Mouse (Mus musculus): Measurements from ENCODE around the gene Akt2. TPM values are rescaled to one million over a fixed set of nuclear protein-coding genes. Genes with fewer than 3 reads are reported as not detected.

The Akt2 gene
- polyA plus RNA-seq, 1 experiment = 106 TPM

GRCm38 (mm10) chr7:27657824-27658395 is 66.6 kb downstream of the Akt2 start:
- Histone ChIP-seq H3K27ac (ENCODE audit: insufficient read depth, low read length) (no peak overlapping the region), H3K27me3 (ENCODE audit: control insufficient read depth, insufficient read depth, low read length) (no peaks in the 10 kb centered on the region), H3K4me3 (replicated peaks; ENCODE audit: insufficient read depth, low read depth, low read length) (no peak overlapping the region), H3K4me1 (ENCODE audit: control insufficient read depth, insufficient read depth, low read length) (peaks cover 24% of the 10 kb centered on the region)
- 43% methylated on average over 53 of the region's 53 CpGs for WGBS
- TF ChIP-seq POLR2A (IDR thresholded peaks at IDR 0.05; ENCODE audit: borderline replicate concordance, insufficient read depth, low read length) (no peak), CTCF (IDR thresholded peaks at IDR 0.05; ENCODE audit: borderline replicate concordance, insufficient read depth, low read depth, low read length) (no peak)
- DNase-seq = no peak

- TF ChIP-seq CTCF (IDR thresholded peaks at IDR 0.05; ENCODE audit: borderline replicate concordance, insufficient read depth, low read depth, low read length) (peak; percentile 5; the same call in 1 of the 2 replicates), POLR2A (IDR thresholded peaks at IDR 0.05; ENCODE audit: borderline replicate concordance, insufficient read depth, low read length) (no peak)
- H3K27me3 ChIP-seq (ENCODE audit: control insufficient read depth, insufficient read depth, low read length) = no peaks in the 10 kb centered on the region
- WGBS = 54% methylated on average over 14 of the region's 14 CpGs
- peaks cover 24% of the 10 kb centered on the region for H3K4me1 ChIP-seq (ENCODE audit: control insufficient read depth, insufficient read depth, low read length)
- no peak overlapping the region for H3K27ac ChIP-seq (ENCODE audit: insufficient read depth, low read length)
- DNase-seq = no peak
- no peak overlapping the region for H3K4me3 ChIP-seq (replicated peaks; ENCODE audit: insufficient read depth, low read depth, low read length)
Observed at GRCm38 (mm10) chr7:27658712-27659663, 67.6 kb downstream of the Akt2 start.

GRCm38 (mm10) chr7:27662038-27662437 is 70.7 kb downstream of the Akt2 start:
- no peak overlapping the region for H3K4me3 ChIP-seq (replicated peaks; ENCODE audit: insufficient read depth, low read depth, low read length)
- TF ChIP-seq CTCF (IDR thresholded peaks at IDR 0.05; ENCODE audit: borderline replicate concordance, insufficient read depth, low read depth, low read length) = no peak
- no peak for TF ChIP-seq POLR2A (IDR thresholded peaks at IDR 0.05; ENCODE audit: borderline replicate concordance, insufficient read depth, low read length)
- no peaks in the 10 kb centered on the region for H3K27me3 ChIP-seq (ENCODE audit: control insufficient read depth, insufficient read depth, low read length)
- H3K27ac ChIP-seq (ENCODE audit: insufficient read depth, low read length) = no peak overlapping the region
- no peak for DNase-seq
- peaks cover 15% of the 10 kb centered on the region for H3K4me1 ChIP-seq (ENCODE audit: control insufficient read depth, insufficient read depth, low read length)
- 85% methylated on average over 4 of the region's 4 CpGs for whole genome bisulfite sequencing

- peak in 1 of 2 experiments; percentile 69 for DNase-seq
- Histone ChIP-seq H3K4me3 (replicated peaks; ENCODE audit: insufficient read depth, low read depth, low read length) (peak overlapping the region; percentile 66), H3K27me3 (ENCODE audit: control insufficient read depth, insufficient read depth, low read length) (no peaks in the 10 kb centered on the region), H3K4me1 (ENCODE audit: control insufficient read depth, insufficient read depth, low read length) (peaks cover 11% of the 10 kb centered on the region), H3K27ac (ENCODE audit: insufficient read depth, low read length) (peak overlapping the region; percentile 69)
- 6% methylated on average over 9 of the region's 9 CpGs for WGBS
- peak; percentile 51; the same call in 1 of the 2 replicates for TF ChIP-seq CTCF (IDR thresholded peaks at IDR 0.05; ENCODE audit: borderline replicate concordance, insufficient read depth, low read depth, low read length)
- TF ChIP-seq POLR2A (IDR thresholded peaks at IDR 0.05; ENCODE audit: borderline replicate concordance, insufficient read depth, low read length) = no peak
Observed at GRCm38 (mm10) chr7:27673064-27673574, 81.8 kb downstream of the Akt2 start.

GRCm38 (mm10) chr7:27673575-27674131 is 82.3 kb downstream of the Akt2 start:
- peaks cover 8% of the 10 kb centered on the region for H3K4me1 ChIP-seq (ENCODE audit: control insufficient read depth, insufficient read depth, low read length)
- peak; percentile 52 to 67 for DNase-seq
- no peaks in the 10 kb centered on the region for H3K27me3 ChIP-seq (ENCODE audit: control insufficient read depth, insufficient read depth, low read length)
- TF ChIP-seq POLR2A (IDR thresholded peaks at IDR 0.05; ENCODE audit: borderline replicate concordance, insufficient read depth, low read length) = no peak
- TF ChIP-seq CTCF (IDR thresholded peaks at IDR 0.05; ENCODE audit: borderline replicate concordance, insufficient read depth, low read depth, low read length) = no peak
- peak overlapping the region; percentile 69 for H3K27ac ChIP-seq (ENCODE audit: insufficient read depth, low read length)
- H3K4me3 ChIP-seq (replicated peaks; ENCODE audit: insufficient read depth, low read depth, low read length) = peak overlapping the region; percentile 66
- under 1% methylated on average over 51 of the region's 52 CpGs for WGBS

GRCm38 (mm10) chr7:27674195-27674521 is 82.8 kb downstream of the Akt2 start:
- Histone ChIP-seq H3K4me3 (replicated peaks; ENCODE audit: insufficient read depth, low read depth, low read length) (peak overlapping the region; percentile 66), H3K27ac (ENCODE audit: insufficient read depth, low read length) (peak overlapping the region; percentile 69), H3K27me3 (ENCODE audit: control insufficient read depth, insufficient read depth, low read length) (no peaks in the 10 kb centered on the region), H3K4me1 (ENCODE audit: control insufficient read depth, insufficient read depth, low read length) (peaks cover 4% of the 10 kb centered on the region; the same call in 1 of the 2 replicates)
- WGBS = 3% methylated on average over 27 of the region's 38 CpGs
- DNase-seq = no peak
- no peak for TF ChIP-seq POLR2A (IDR thresholded peaks at IDR 0.05; ENCODE audit: borderline replicate concordance, insufficient read depth, low read length)
- no peak for TF ChIP-seq CTCF (IDR thresholded peaks at IDR 0.05; ENCODE audit: borderline replicate concordance, insufficient read depth, low read depth, low read length)

- no peak for TF ChIP-seq CTCF (IDR thresholded peaks at IDR 0.05; ENCODE audit: borderline replicate concordance, insufficient read depth, low read depth, low read length)
- peak; percentile 49; the same call in 1 of the 2 replicates for TF ChIP-seq POLR2A (IDR thresholded peaks at IDR 0.05; ENCODE audit: borderline replicate concordance, insufficient read depth, low read length)
- H3K27ac ChIP-seq (ENCODE audit: insufficient read depth, low read length) = peak within 1 kb of the TSS; percentile 84
- H3K27me3 ChIP-seq (ENCODE audit: control insufficient read depth, insufficient read depth, low read length) = no peaks in the 10 kb centered on the region
- DNase-seq = peak; percentile 96 to 98
- peaks cover 4% of the 10 kb centered on the region; the same call in 1 of the 2 replicates for H3K4me1 ChIP-seq (ENCODE audit: control insufficient read depth, insufficient read depth, low read length)
- under 1% methylated on average over 31 of the region's 31 CpGs for WGBS
- peak within 1 kb of the TSS; percentile 66 for H3K4me3 ChIP-seq (replicated peaks; ENCODE audit: insufficient read depth, low read depth, low read length)
Observed at GRCm38 (mm10) chr7:27674522-27675221, 83.3 kb downstream of the Akt2 start, which contains the start of gene Map3k10. Gene Map3k10 (minus strand): TSS chr7:27674598.

Measured in cerebellum, adult 2 months (tissue).